Mouse (Mus musculus) adrenal gland, postnatal 25 days (tissue): Measurements from ENCODE around the gene Otx2. TPM values are rescaled to one million over a fixed set of nuclear protein-coding genes. Genes with fewer than 3 reads are reported as not detected.

ENCODE experiments used
- DNase-seq: peaks from one replicate; pipeline ENCODE4 v3.0.0; 2021; ENCODE audit warnings: mixed read lengths
- total RNA-seq: library from RNA; stranded (reverse); gene quantifications from 2 replicates; pipeline ENCODE4 v1.2.3, GENCODE M21; 2021

Otx2 gene
- total RNA-seq, 1 experiment from 2014 or later = not detected

DNA sequence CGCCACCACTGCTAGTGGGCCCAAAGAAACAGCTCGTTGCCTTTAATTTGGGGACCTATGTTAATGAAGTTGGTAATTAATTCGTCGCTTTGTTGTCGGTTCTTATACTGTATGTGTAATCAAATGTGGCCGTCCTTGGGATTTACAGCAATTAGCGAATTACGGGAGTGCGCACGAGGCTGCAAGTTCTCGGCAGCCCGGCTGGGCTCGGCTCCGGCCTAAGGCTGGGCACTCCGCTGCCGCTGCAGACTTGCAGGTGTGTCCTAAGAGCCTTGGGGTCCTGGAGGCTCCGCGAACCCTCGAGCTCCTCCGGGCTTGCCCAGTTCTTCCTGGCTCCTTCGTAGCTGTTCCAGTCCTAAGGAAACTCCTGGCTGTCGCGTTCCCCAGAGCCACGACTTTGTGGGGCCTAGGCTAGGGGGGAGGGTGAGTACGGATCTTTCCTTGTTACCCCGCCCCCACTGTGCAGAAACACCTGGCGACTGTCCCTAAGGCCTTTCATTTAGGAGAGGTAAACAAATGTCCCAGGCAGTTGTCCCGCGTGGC is 4.8 kb downstream of the Otx2 start:
- DNase-seq = no peak

DNA sequence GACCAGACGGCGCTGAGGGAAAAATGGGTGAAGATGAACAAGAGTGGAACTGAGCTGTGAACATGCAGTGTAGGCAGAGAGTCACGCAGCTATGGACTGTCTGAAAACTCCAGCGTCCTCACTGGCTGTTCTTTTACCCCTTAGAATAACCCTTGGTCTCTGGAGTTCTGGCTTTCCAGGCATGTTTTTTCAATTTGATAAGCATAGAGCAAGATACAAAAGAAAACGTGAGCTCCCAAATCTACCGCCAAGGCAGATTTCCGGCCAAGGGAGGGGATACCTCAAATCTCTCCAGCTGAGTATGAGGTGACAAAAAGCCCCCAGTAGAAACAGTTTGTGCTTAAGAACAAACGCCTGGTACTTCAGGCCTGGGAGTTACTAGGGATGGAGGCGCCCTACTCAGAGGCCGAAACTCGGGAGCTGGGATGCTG is 5.6 kb downstream of the Otx2 start:
- no peak for DNase-seq

- no peak for DNase-seq
Observed at GRCm38 (mm10) chr14:48667396-48667795, 6.2 kb downstream of the Otx2 start.

GRCm38 (mm10) chr14:48666771-48667170 is 6.8 kb downstream of the Otx2 start:
- no peak for DNase-seq

- no peak for DNase-seq
Observed at GRCm38 (mm10) chr14:48665816-48666661, 7.6 kb downstream of the Otx2 start.

DNA sequence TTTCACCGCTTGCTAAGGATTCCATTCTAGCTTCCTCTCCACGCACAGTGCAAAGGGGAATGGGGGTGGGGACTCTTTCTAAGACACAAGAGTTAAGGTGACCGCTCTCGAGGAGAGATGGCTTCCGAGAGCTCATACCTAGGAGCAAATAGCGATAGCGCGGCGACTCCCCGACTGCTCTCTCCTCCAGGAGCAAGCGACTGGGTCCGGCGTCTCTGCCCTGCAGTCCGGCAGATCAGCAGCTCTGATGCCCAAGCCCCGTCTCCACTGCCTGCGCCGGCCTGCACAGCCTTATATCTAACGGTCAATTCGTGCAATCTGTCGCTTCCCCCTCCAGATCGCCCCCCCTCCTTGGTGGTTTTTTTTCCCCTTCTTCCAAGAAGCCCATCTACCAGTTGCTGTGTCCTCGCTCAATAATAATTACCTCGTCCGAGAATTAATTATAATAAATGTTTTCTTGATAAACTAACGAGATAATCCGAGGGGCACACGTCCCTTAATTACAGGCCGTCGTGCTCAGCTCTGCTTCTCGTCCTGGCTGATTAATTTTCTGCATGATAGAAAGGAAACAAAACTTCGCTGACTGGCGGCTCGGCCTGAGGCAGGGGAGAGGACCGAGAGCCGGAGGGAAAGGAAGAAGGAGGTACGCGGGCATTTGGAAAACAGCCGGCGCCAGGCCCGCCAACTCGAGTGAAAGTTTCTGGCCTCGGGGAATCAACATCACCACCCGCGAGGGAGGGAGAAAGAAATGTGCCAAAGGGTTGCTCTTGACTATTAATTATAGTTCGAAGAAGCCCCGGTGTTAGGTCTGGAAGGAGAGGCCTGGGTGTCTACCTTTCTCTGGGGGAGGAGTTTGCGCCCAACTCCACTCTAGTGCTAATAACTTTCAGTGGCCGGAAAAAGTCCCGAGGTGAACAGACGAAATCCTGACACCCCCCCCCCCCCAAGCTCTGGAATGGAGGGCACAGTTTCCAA is 8.5 kb downstream of the Otx2 start:
- DNase-seq = no peak

GRCm38 (mm10) chr14:48664001-48664810 is 9.4 kb downstream of the Otx2 start:
- DNase-seq = no peak

DNA sequence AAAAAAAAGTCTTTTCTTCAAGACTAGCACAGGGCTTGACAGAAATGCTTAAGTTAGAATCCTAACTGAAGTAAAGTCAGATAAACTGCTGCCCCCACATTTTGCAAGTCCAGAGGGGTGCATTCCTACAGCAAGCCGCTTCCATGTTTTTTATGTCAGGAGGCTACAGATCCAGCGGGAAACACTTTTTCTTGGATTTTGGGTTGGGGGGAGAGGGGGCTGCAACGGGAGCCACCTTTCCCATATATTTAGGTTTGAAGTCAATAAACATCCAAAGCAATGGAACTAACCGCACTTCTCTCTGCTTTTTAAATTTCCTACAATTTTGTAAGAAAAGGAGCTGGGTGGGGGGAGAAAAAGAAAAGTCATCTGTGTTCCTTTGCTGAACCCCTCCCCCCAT is 10.1 kb downstream of the Otx2 start:
- no peak for DNase-seq

DNA sequence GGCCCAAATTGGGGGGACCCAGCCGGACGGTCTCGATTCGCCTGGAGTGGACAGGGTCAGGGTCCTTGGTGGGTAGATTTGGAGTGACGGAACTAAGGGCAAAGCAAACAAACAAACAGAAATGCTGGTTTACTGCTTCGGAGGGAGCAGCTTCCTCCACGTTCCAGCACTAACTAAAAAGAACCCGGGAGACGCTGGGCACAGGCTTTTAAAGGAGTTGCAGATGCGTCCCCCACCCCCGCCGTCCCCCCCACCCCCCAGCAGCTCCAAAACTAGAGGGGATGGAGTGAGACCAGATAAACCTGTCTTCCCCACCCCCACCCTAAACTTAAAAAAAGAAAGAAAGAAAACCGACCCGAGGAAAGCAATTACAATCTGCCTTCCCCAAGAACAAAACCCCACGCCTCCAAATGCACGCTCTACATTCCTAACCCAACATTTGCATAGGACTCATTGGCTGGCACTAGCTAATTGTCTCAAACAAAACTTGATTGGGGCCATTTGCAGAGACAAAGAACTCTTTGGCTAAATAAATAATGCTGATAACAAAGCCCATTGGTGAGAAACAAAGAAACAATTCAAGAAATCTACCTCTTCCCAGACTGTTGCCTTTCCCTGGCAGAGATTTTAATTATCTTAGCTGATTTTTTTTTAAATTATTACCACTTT is 10.9 kb downstream of the Otx2 start:
- no peak for DNase-seq

DNA sequence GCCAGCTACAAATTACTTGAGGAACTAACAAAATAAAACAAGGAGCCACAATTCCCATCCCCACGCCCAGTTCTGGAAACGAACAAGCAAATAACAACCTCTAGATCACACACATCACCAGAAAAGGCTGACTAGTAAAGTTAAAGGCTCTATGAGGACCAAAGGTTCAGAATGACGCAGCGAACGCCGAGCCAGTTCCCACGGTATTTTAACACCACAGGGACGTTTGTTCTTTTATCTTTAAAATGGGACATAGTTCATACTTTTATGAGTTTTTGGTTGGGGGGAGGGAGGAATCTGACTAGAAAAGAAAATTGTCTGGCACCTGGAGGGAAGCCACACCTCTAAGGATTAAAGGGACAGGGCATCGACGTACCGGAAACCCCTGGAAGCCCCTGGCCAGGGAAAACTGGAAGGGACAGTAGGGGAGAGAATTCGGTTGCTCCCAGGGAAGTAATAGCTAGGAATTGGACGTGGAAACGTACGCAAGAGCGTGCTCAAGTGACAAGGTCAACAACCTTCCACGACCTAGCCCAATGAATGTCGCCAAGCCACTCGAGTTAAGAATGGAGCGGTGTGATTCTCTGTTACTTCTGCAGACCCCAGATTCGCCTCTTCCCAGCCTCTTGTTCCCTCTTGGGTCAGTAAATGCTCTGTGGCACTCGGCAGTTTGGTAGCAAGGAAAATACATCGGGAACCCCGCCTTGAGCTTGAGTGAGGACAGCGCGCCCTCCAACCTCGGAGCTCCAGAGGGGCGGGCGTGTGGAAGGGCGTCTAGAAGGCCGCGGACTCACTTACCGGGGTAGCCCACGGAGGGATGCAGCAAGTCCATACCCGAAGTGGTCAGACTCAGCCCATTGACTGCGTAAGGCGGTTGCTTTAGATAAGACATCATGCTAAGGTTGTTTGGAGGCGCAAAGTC is 11.7 kb downstream of the Otx2 start:
- DNase-seq = no peak

GRCm38 (mm10) chr14:48661151-48661550 is 12.5 kb downstream of the Otx2 start:
- DNase-seq = no peak

DNA sequence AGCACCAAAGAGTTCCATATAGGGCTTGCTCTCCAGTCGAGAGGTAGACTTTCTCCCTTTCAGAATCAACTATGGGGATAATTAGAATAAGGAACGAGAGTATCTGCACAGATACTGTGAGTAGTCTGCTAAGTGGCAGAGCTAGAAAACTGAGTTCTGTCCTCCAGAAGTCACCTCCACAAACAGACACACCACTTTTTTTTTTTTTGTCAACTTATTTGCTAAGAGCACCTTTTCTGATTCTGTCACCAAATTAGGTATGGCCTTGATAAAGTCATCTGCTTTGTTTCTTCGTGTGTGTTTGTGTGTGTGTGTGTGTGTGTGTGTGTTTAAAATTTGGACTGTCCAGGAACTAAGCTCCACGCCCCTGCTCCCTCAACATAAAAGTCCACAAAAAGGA is 13.0 kb downstream of the Otx2 start:
- no peak for DNase-seq

DNA sequence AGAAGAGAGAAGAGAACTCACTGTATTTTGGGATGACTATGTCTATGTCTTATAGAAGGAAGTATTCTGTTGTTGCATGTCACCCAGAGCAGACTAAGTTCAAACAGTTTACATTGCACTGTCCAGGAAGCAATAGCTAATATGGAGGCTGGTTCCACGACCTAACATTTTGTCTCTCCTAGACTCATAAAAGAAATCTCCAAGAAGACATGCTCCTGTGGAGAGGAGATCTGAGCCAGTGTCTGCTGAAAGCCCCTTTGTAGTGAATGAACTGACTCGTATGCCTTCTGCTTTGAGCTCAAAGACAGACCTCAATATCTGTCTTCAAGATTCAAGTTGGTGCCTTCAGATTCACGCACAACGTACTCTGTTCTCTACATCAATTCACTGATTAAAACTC is 14.0 kb downstream of the Otx2 start:
- no peak for DNase-seq

DNA sequence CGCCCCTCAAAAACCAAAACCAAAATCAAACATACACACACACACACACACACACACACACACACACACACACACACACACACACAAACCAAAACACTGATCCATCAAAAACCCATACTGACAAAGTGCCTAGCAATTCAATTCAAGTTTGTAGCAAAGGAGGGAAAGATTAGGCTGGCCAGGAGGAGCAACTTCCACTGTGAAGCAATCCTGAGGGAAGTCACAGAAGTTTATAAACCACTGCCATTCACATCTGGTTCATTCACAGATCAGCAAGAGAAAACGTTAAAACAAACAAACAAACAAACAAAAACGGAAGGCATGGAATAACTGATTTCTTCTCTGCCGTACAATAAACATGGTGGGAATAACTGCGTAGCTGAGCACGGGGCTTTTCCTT is 16.4 kb downstream of the Otx2 start:
- no peak for DNase-seq

GRCm38 (mm10) chr14:48656711-48657110 is 16.9 kb downstream of the Otx2 start:
- no peak for DNase-seq

GRCm38 (mm10) chr14:48655792-48656550 is 17.6 kb downstream of the Otx2 start:
- DNase-seq = no peak

- DNase-seq = no peak
Observed at GRCm38 (mm10) chr14:48655073-48655791, 18.4 kb downstream of the Otx2 start.

GRCm38 (mm10) chr14:48654551-48655072 is 19.0 kb downstream of the Otx2 start:
- no peak for DNase-seq
